Comparison of ENCODE assay signal across 16 mouse cellular contexts in genomic region chr10:38147421-38147820, GRCm38 (mm10).
"Had no signal": no experiment of that assay in that cellular context is flagged by ENCODE, and none has a peak within 500 bp of the region (broad histone marks: within the 10 kb centered on the region; RNA-seq: fewer than 3 reads in every experiment).

No protein-coding gene starts in this region.

- H3K27ac ChIP-seq: neural tube, embryonic 13.5 days; neural tube, embryonic 15.5 days; stomach, embryonic 15.5 days; stomach, postnatal 0 days had no signal

- H3K36me3 ChIP-seq: neural tube, embryonic 13.5 days; neural tube, embryonic 15.5 days; stomach, embryonic 15.5 days had no signal

- DNase-seq: retina, postnatal 1 day; right cerebral cortex, adult 18-20 months; right cerebral cortex, postnatal 14 days; right cerebral cortex, postnatal 25 days; right cerebral cortex, postnatal 4 days; spleen, adult 18-20 months; thymus, adult 18-20 months; thymus, adult 2 months; thymus, postnatal 14 days; thymus, postnatal 25 days; thymus, postnatal 36 days; thymus, postnatal 4 days had no signal

- H3K27me3 ChIP-seq: neural tube, embryonic 13.5 days; neural tube, embryonic 15.5 days; stomach, embryonic 15.5 days had no signal

- H3K4me3 ChIP-seq: neural tube, embryonic 13.5 days; neural tube, embryonic 15.5 days; stomach, embryonic 15.5 days had no signal

- H3K9me3 ChIP-seq: neural tube, embryonic 13.5 days; neural tube, embryonic 15.5 days; stomach, embryonic 15.5 days had no signal

- H3K4me1 ChIP-seq: neural tube, embryonic 13.5 days; neural tube, embryonic 15.5 days; stomach, embryonic 15.5 days had no signal
